Mouse (Mus musculus): ENCODE measurements around the gene Sh3bgrl2.
A peak's percentile ranks its signal among the peaks of the same experiment; 100 is the strongest.

The Sh3bgrl2 gene

GRCm38 (mm10) chr9:83556780-83557771 lies 8.9 kb downstream of the Sh3bgrl2 start:
- DNase-seq (ENCODE audit: low read depth, low spot score), result peak; percentile 19

- DNase-seq (ENCODE audit: low read depth, low spot score), result no peak
Measured at GRCm38 (mm10) chr9:83560670-83561069, 12.5 kb downstream of the Sh3bgrl2 start.

DNA sequence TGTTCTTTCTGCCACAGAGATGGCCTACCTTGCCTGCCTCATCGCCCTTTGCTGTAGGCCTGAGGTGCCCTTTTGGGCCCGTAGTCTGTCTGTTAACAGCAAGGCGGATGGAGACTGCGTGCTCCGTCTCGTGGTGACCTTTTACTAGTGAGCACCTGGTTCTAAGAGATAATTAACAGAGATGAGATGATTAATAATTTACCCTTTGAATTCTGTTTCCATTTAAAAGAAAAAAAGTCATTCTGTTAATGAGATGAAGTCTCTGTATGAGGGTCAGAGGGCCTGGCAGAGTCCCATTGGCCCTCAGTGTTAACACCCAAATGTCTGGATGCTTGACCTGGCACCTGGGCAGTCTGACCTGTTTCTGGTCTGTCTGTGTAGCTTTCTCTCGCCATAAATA lies 14.8 kb downstream of the Sh3bgrl2 start:
- DNase-seq (ENCODE audit: low read depth, low spot score), result no peak

DNA sequence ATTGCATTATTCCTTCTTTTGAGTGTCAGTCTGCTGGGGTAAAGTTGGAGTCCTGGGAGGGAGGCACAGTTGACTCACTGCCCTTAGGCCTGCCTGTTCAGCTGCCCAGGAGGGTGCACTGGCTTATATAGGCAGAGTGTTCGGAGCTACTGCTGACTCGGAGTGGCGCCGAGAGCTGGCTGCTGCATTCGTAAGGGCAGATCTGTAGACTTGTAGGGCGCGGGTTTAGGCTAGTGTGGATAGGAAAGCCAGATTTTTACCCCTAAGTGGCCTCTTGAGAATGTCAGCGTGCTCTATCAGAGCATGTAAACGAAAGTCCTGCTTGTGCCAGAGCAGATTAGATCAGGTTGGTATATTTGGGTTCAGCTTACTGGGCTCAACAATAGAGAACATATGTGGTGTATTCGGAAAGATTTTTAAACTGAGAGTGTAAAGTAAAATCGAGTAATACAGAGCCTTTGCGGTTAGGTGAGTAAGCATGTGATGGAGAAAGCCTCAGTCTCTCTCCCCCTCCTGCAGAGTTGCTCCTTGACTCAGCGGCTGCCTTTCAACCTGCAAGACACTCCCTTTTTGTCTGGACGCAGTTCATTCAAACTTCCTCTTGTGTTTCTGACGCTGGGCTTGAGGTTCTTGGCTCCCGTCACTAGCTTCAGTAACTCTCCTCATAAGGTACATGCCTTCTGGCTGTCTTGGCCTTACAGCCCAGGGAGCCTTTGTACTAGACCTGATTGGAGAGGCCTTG lies 15.9 kb downstream of the Sh3bgrl2 start:
- no peak for DNase-seq (ENCODE audit: low read depth, low spot score)

GRCm38 (mm10) chr9:83564934-83565652 lies 17.0 kb downstream of the Sh3bgrl2 start:
- no peak for DNase-seq (ENCODE audit: low read depth, low spot score)

DNA sequence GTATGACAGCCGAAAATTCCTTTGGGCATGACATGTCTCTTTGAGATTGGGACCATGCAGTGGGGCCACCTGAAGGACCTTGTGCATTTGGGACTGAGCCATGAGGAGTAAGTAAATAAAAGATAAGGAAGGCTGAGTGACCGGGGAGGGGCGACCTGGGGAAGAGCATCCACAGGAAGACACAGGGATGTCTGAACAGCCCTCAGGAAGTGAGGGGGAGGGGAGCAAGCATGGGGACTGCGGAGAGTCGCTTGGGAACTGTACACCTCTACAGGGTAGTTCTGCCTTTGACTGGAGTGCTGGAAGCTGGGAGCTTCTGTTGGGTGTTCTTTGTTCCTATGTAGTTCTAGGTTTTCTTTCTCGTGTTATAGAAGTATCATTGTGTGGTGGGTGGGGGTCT lies 18.0 kb downstream of the Sh3bgrl2 start:
- DNase-seq (ENCODE audit: low read depth, low spot score), result no peak

- DNase-seq (ENCODE audit: low read depth, low spot score), result no peak
Measured at GRCm38 (mm10) chr9:83568125-83568524, 20.0 kb downstream of the Sh3bgrl2 start.

DNA sequence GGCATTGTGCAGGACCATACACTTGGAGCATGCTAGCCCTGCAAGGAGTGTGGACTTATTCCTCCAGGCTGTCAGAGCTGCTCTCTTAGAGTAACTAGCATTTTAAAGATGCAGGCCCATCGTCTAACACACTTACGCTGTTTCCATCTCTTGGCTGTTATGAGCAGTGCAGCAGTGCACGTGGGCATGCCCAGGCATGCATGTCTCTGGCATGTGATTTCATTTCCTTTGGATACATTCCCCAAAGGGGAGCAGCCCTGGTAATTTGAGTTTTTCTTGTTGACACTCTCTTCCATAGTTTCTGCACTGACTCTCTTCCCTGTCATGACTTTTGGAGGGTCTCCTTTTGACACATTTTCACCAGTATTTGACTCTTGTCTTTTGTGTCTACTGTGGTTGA lies 20.8 kb downstream of the Sh3bgrl2 start:
- no peak for DNase-seq (ENCODE audit: low read depth, low spot score)

GRCm38 (mm10) chr9:83569898-83570297 lies 21.8 kb downstream of the Sh3bgrl2 start:
- no peak for DNase-seq (ENCODE audit: low read depth, low spot score)

GRCm38 (mm10) chr9:83571315-83571714 lies 23.2 kb downstream of the Sh3bgrl2 start:
- DNase-seq (ENCODE audit: low read depth, low spot score), result no peak

- DNase-seq (ENCODE audit: low read depth, low spot score), result no peak
Measured at GRCm38 (mm10) chr9:83572326-83572725, 24.2 kb downstream of the Sh3bgrl2 start.

- no peak for DNase-seq (ENCODE audit: low read depth, low spot score)
Measured at GRCm38 (mm10) chr9:83572870-83573269, 24.7 kb downstream of the Sh3bgrl2 start.

- no peak for DNase-seq (ENCODE audit: low read depth, low spot score)
Measured at GRCm38 (mm10) chr9:83573588-83573987, 25.5 kb downstream of the Sh3bgrl2 start.

DNA sequence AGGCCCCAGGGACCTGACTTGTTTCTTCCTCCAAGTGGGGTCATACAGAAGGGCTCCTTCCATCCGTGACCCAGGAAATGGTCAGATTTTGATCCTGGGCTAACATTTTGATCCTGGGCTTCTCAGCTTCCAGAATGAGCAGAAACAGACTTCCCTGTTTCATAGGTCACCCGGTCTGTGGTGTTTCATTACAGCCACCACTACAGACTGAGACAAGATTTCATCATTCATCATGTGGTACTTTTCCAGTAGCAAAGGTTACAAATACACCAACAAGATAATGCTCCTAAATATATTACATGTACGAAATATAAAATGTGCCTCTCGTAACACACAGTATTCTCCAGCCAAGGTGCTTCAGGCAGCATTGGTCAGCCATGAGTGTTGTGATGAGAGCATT lies 27.3 kb downstream of the Sh3bgrl2 start:
- no peak for DNase-seq (ENCODE audit: low read depth, low spot score)

DNA sequence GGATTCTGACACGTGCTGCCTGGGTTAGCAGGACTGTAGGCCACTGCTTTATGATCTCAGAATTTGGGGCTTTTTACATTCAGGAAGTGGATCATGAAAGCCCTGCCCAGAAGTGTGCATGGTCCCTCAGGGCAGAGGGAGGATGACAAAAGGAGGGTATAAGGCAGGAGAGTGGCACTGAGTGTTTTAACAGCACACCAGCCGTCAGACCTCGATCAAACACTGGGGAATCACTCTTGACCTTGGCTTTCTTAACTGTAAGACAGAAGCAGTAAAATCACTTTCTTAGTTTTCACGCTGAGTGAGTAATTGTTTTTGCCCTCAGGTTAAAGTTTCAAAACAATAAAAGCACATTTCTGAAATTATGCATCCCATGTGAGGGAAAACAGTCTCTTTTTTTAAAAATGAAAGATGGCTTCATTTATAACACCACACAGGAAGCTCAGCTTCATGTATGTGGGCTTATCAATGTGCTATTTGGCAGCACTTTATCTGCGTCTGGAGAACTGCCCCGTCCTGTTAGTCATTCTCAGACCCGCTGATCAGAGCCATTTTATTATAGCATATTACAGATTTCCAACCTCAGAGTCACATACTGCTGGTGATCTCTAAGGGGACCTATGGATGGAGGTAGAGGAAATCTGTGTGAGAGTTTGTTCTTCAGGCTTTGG lies 28.0 kb downstream of the Sh3bgrl2 start:
- DNase-seq (ENCODE audit: low read depth, low spot score), result no peak

GRCm38 (mm10) chr9:83576689-83577057 lies 28.5 kb downstream of the Sh3bgrl2 start:
- DNase-seq (ENCODE audit: low read depth, low spot score), result peak; percentile 54

DNA sequence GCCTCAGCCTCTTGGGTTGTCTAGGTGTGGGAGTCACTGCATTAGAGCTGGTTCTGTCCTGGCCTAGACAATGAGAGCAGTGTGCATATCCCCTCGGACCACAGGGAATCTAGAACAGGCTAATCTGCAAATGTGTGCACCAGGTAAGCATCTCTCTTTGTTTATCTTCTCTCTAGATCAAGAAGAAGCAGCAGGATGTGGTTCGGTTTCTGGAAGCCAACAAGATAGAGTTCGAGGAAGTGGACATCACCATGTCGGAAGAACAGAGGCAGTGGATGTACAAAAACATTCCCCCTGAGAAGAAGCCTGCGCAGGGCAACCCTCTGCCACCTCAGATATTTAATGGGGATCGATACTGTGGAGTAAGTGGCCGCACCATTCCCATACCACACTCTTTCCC lies 29.1 kb downstream of the Sh3bgrl2 start:
- DNase-seq (ENCODE audit: low read depth, low spot score), result no peak

- DNase-seq (ENCODE audit: low read depth, low spot score), result no peak
Measured at GRCm38 (mm10) chr9:83579049-83579448, 30.9 kb downstream of the Sh3bgrl2 start.

DNA sequence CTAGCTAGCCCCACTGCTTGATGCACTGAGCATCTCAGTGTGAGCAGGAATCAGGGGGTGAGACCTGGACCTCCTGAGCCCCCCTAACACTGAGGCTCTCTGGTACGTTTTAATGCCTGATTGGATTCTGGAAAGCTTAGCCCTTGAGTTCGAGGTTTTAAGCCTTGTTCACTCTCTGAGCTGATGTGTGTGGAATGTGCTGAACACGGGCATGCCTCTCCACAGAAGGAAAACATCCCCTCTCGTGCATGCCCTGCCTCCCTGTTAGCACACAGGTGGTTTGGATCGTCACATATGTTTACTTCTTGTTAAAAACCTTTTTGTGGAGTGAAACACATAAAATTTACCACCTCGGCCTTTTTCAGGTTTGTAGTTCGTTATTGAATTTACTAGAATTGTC lies 34.6 kb downstream of the Sh3bgrl2 start:
- no peak for DNase-seq (ENCODE audit: low read depth, low spot score)

DNA sequence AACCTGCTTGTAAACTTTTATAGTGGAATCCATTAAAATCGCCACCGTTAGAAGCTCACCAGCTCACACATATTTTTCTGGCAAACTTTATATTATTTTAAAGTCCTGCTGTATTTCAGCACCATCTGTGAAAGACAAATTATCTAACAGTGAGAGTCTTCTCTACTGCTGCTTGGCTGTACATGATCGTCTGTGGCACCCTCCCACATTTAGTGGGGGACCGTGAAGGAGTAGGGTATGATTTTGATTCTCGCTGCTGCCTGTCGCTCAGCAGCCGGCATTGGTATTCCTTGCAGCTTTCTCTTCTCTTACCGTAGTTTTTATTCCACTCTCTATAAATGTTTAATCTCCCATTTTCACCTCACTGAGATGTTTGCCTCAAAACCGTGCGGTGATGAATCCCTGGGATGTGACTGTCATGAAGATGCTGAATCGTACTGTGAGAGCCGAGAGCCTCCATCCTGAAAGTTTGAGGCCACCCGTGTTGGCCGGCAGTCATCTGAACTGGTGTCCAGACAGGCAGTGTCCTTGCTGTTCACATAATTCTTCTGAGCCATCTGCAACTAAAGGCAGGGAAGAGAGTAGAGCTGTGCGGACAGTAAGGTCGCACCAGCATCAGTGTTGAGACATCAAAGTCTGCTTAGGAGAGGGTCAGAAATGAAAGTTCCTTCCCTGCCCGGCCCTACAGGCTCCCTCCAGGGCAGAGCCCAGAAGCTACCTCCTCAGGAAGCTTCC lies 38.4 kb downstream of the Sh3bgrl2 start:
- DNase-seq (ENCODE audit: low read depth, low spot score), result no peak

GRCm38 (mm10) chr9:83587116-83587515 lies 39.0 kb downstream of the Sh3bgrl2 start:
- no peak for DNase-seq (ENCODE audit: low read depth, low spot score)

All from retina, postnatal 7 days (tissue).